Mouse (Mus musculus) embryonic fibroblast, embryonic 13.5 days (primary cell): ENCODE measurements around the gene Actl11. TPM values are rescaled to one million over a fixed set of nuclear protein-coding genes. Genes with fewer than 3 reads are reported as not detected.

Source experiments
- H3K27ac ChIP-seq: 2 replicates; pipeline ENCODE4 v1.5.1; 2012; ENCODE audit warnings: low read length, control low read depth, inconsistent platforms; ENCODE audit not compliant: insufficient read depth
- H3K4me1 ChIP-seq: 2 replicates; pipeline ENCODE4 v1.6.1; 2011; ENCODE audit warnings: low read length; ENCODE audit not compliant: control insufficient read depth, insufficient read depth
- H3K4me3 ChIP-seq: 2 replicates; pipeline ENCODE4 v1.5.1; 2011; ENCODE audit warnings: mild to moderate bottlenecking, control low read depth, low read length; ENCODE audit not compliant: insufficient read depth
- CTCF ChIP-seq: IDR thresholded peaks from 2 replicates; pipeline ENCODE4 v1.5.1; 2011; ENCODE audit warnings: mild to moderate bottlenecking, control low read depth, low read length, moderate library complexity, borderline replicate concordance; ENCODE audit not compliant: insufficient read depth
- POLR2A ChIP-seq: IDR thresholded peaks from 2 replicates; pipeline ENCODE4 v1.6.1; 2011; ENCODE audit warnings: low read depth, mild to moderate bottlenecking, control low read depth, low read length, moderate library complexity
- polyA plus RNA-seq: library from polyadenylated mRNA; stranded (reverse); fragments of >200 nt; gene quantifications from 2 replicates; pipeline ENCODE4 v1.2.4, GENCODE M21; 2011; ENCODE audit warnings: low read depth; ENCODE audit not compliant: missing spikeins, insufficient read length

Gene Actl11
- polyA plus RNA-seq, 1 experiment, result not detected

DNA sequence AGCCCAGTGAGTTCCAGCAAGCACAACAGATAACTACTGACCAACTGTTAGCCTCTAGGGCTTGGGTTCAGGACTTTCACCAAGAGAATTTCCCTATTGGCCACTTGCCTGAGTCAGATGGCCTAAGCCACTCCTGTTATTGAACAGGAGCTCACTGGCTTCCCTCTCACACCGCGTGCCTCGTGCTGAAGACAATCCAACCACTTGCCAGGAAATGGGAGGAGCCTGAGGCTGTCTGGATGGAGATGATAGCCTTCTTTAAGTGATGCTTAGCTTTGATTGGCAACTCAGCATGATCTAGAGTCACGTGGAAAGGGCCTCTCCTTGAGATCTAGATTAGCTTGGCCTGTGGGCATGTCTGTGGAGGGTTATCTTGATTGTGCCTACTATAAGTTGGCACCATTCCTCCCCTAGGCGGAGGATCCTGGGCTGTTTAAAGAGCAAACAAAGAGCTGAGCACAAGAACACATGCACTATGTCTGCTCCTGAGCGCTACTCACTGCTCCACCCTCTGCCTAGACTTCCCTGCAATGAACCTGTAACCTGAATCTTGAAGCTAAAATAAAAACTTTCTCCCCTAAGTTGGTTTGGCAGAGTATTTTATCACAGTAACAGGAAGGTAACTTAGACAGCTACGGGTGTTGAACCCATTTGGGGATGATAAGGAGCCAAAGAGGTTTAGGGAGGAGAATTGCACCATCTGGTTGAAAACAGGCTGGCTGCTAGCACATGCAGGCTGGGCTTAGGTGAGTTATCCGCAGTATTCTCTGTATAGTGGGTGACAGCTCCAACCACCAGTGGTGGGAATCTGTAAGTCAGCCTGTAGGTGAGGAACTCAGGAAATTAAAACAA lies 43.6 kb downstream of the Actl11 start:
- TF ChIP-seq POLR2A (no peak), CTCF (no peak)
- Histone ChIP-seq H3K4me3 (no peak overlapping the region), H3K27ac (no peak overlapping the region), H3K4me1 (peaks cover 4% of the 10 kb centered on the region)

DNA sequence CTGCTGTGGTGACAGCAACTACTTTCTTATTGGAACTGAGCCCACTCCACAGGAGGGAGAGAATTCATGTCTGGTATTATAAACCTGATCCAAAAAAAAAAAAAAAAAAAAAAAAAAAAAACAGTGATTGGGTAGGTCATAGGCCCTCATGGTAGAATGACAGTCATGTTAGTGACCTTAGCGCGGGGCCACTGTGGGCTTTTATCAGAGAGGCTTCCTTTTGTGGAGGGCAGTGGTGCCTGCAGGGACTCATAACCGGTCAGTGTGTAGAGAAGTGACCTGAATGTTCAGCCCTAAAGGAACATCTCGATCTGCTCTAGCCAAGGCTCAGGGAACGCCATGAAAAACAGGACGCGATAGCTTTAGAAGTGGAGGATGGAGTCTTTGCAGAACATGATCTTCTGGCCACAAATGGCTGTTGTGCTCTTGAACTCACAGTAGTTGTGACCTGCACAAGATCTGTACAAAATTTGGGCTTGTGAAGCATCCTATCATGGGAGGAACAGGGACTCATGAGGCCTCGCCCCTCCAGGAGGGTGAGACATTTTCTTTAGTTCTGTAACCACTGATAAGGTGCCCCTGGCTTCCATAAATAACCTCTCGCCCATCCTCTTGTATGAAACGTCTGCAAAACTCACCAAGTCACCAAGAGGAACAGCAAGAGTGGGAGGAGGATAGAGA lies 46.4 kb downstream of the Actl11 start:
- H3K27ac ChIP-seq, result peak overlapping the region; percentile 94

DNA sequence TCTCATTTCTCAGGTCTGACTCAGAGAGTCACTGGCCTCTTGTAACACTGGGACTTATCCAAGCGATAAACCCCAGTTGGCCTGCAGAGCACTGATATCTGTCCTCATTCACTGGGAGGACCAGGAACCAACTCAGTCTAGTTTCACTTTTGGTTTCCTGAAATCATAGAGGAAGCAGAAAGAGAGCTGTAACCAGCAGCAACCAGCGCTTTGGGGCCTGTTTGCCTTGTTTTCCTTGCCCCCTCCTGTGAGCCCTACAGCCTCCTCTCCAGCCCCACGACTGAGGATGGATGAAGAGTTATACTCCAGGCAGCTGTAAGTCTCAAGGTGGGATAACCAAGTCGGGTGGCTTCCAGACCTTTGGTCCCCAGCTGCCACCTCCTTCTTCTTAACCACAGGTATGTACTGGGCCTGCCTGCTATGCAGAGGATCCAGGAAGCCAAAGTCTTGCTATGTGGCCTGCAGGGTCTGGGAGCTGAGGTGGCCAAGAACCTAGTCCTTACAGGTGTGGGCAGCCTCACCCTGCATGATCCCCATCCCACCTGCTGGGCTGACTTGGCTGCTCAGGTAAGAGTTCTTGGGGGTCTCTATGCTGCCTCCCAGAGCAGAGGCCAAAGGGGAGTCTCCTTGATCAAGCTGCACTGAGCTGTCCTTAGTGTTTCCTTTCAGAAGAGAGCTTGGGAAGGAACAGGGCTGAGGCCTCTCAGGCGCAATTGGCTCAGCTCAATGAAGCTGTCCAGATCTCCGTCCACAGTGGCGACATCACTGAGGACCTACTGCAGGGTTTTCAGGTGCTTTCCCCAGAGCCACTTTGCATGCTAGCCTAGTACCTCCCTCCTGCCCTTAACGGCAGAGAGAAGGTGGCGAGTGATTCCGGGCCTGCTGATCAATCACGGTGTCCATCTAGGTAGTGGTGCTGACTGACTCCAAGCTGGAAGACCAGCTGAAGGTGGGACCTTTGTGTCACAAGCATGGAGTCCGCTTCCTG lies 47.4 kb downstream of the Actl11 start, which contains the start of gene Uba7:
Gene Uba7 (plus strand): TSS at position 107 of the 988 bp plus-strand sequence.
- no peak for TF ChIP-seq CTCF
- TF ChIP-seq POLR2A, result peak; percentile 42; the same call in 1 of the 2 replicates
- Histone ChIP-seq H3K27ac (peak within 1 kb of the TSS; percentile 94), H3K4me3 (peak within 1 kb of the TSS; percentile 11), H3K4me1 (peaks cover 4% of the 10 kb centered on the region)

More for the DNA sequence above, 46.4 kb downstream of the Actl11 start:
- TF ChIP-seq CTCF (no peak), POLR2A (no peak)
- Histone ChIP-seq H3K4me3 (no peak overlapping the region), H3K4me1 (peaks cover 4% of the 10 kb centered on the region)

DNA sequence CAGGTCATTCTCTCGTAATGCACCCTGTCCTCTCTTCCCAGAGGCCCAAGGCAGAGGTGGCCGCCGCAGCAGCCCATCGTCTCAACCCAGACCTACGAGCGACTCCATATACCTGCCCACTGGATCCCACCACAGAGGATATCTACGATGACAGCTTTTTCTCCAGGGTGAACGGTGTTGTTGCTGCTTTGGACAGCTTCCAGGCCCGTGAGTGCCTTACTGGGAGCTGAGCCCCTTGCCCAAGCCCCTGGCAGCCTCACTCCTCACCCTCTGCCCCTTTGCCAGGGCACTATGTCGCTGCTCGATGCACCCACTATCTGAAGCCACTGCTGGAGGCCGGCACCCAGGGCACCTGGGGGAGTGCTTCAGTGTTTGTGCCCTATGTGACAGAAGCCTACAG lies 50.5 kb downstream of the Actl11 start:
- no peak overlapping the region for H3K4me3 ChIP-seq
- H3K27ac ChIP-seq, result no peak overlapping the region
- TF ChIP-seq CTCF (no peak), POLR2A (no peak)
- peaks cover 21% of the 10 kb centered on the region for H3K4me1 ChIP-seq

Other genes starting within 250 kb of the Actl11 start
- not detected in 2 replicates for gene Gnat1, start 248.8 kb upstream of the Actl11 start, polyA plus RNA-seq
- 68.0 and 88.1 TPM in 2 replicates for gene Sema3f, start 218.0 kb upstream of the Actl11 start, polyA plus RNA-seq
- gene Rbm5, start 157.5 kb upstream of the Actl11 start, polyA plus RNA-seq, result 199 and 248 TPM in 2 replicates
- gene Rbm6, start 55.2 kb upstream of the Actl11 start, polyA plus RNA-seq, result 83.3 and 87.1 TPM in 2 replicates
- gene Mon1a, start 40.3 kb upstream of the Actl11 start, polyA plus RNA-seq, result 6.4 and 8.7 TPM in 2 replicates
- gene Mst1r, start 21.6 kb upstream of the Actl11 start, polyA plus RNA-seq, result 0.61 and 1.6 TPM in 2 replicates
- gene Camkv, start 7.2 kb downstream of the Actl11 start, polyA plus RNA-seq, result not detected in 2 replicates
- gene Traip, start 21.7 kb downstream of the Actl11 start, polyA plus RNA-seq, result 11.1 and 13.5 TPM in 2 replicates
- 18.8 and 27.3 TPM in 2 replicates for gene Uba7, start 47.0 kb downstream of the Actl11 start, polyA plus RNA-seq
- gene Gm20661, start 54.6 kb downstream of the Actl11 start, polyA plus RNA-seq, result 0.75 and 1.2 TPM in 2 replicates
- gene Inka1, start 57.4 kb downstream of the Actl11 start, polyA plus RNA-seq, result 15.0 and 21.0 TPM in 2 replicates
- 2.1 and 4.0 TPM in 2 replicates for gene Cdhr4, start 64.0 kb downstream of the Actl11 start, polyA plus RNA-seq
- not detected in 2 replicates for gene Gm20662, start 67.9 kb downstream of the Actl11 start, polyA plus RNA-seq
- gene Ip6k1, start 74.0 kb downstream of the Actl11 start, polyA plus RNA-seq, result 54.9 and 57.9 TPM in 2 replicates
- gene Gmppb, start 120.8 kb downstream of the Actl11 start, polyA plus RNA-seq, result 32.3 and 33.5 TPM in 2 replicates
- 3.0 and 3.4 TPM in 2 replicates for gene Amigo3, start 124.7 kb downstream of the Actl11 start, polyA plus RNA-seq
- not detected in 2 replicates for gene Mst1, start 152.0 kb downstream of the Actl11 start, polyA plus RNA-seq
- 26.4 and 31.4 TPM in 2 replicates for gene Rnf123, start 154.9 kb downstream of the Actl11 start, polyA plus RNA-seq
- gene Apeh, start 166.1 kb downstream of the Actl11 start, polyA plus RNA-seq, result 53.4 and 63.9 TPM in 2 replicates